In genomic region chr10:61906226-61906625, GRCm38 (mm10) we compare ENCODE assay signal across 7 mouse cellular contexts.
DNase-seq lines count a peak whose midpoint lies in the region; ATAC-seq and TF ChIP-seq lines count a peak whose summit lies in the region.

No protein-coding gene starts in this region.

- H3K4me2 ChIP-seq in midbrain, postnatal 0 days (ENCODE audit: low read depth, low read length, poor library complexity, severe bottlenecking) = no peak overlapping the region
- no peak overlapping the region for H3K4me2 ChIP-seq in midbrain, embryonic 16.5 days (ENCODE audit: low read length)
- H3K4me2 ChIP-seq in stomach, postnatal 0 days (replicated peaks; ENCODE audit: low read depth) = no peak overlapping the region

- peak; percentile 41 for TF ChIP-seq CTCF in midbrain, postnatal 0 days (IDR thresholded peaks at IDR 0.05)
- peak; percentile 56 for TF ChIP-seq CTCF in stomach, postnatal 0 days (IDR thresholded peaks at IDR 0.05; ENCODE audit: low read depth)

- H3K9ac ChIP-seq in midbrain, postnatal 0 days (replicated peaks; ENCODE audit: low read length, poor library complexity, severe bottlenecking) = no peak overlapping the region
- no peak overlapping the region for H3K9ac ChIP-seq in midbrain, embryonic 16.5 days (ENCODE audit: low read depth, low read length)
- no peak overlapping the region for H3K9ac ChIP-seq in stomach, postnatal 0 days (ENCODE audit: low read length)

- no peak for ATAC-seq in midbrain, postnatal 0 days (ENCODE audit: low FRiP score)
- no peak for ATAC-seq in midbrain, embryonic 16.5 days
- ATAC-seq in hematopoietic stem cell, adult 5-6 weeks (replicated peaks in 1 of 2; ENCODE audit: insufficient read depth in 1 of 2, low FRiP score in 2 of 2, low TSS enrichment in 1 of 2, low read depth in 1 of 2, poor library complexity in 2 of 2, severe bottlenecking in 2 of 2) = peak; percentile 32 to 49; a peak in 3 of 4 replicates
- no peak for ATAC-seq in stomach, postnatal 0 days (ENCODE audit: low FRiP score, low TSS enrichment)

- no peak overlapping the region for H3K4me3 ChIP-seq in midbrain, postnatal 0 days (ENCODE audit: low read depth, low read length)
- H3K4me3 ChIP-seq in midbrain, embryonic 16.5 days (ENCODE audit: low read depth, low read length) = no peak overlapping the region
- no peak overlapping the region for H3K4me3 ChIP-seq in stomach, postnatal 0 days (ENCODE audit: low read depth, low read length)

- H3K9me3 ChIP-seq in midbrain, postnatal 0 days (ENCODE audit: low read length) = no peaks in the 10 kb centered on the region
- H3K9me3 ChIP-seq in midbrain, embryonic 16.5 days (replicated peaks; ENCODE audit: control insufficient read depth, low read length, poor library complexity, severe bottlenecking) = no peaks in the 10 kb centered on the region; the same call in 1 of the 2 replicates
- H3K9me3 ChIP-seq in stomach, postnatal 0 days (ENCODE audit: control insufficient read depth, low read length) = no peaks in the 10 kb centered on the region

- WGBS in midbrain, postnatal 0 days = 49% methylated on average over 5 of the region's 5 CpGs
- WGBS in midbrain, embryonic 16.5 days = 46% methylated on average over 5 of the region's 5 CpGs
- WGBS in stomach, postnatal 0 days = 38% methylated on average over 5 of the region's 5 CpGs

- DNase-seq in midbrain, postnatal 0 days (ENCODE audit: low spot score) = peak; percentile 15
- DNase-seq in gastrocnemius, adult 18-20 months (ENCODE audit: low spot score) = peak; percentile 73
- DNase-seq in stomach, postnatal 0 days (ENCODE audit: low spot score) = peak; percentile 33
- no peak for DNase-seq in ovary, adult 18-20 months (ENCODE audit: low spot score)
- DNase-seq in urinary bladder, postnatal 14 days (ENCODE audit: low spot score) = no peak

- no peaks in the 10 kb centered on the region for H3K36me3 ChIP-seq in midbrain, postnatal 0 days (ENCODE audit: insufficient read depth, low read length)
- H3K36me3 ChIP-seq in midbrain, embryonic 16.5 days (ENCODE audit: control insufficient read depth, insufficient read depth, low read length) = no peaks in the 10 kb centered on the region
- H3K36me3 ChIP-seq in stomach, postnatal 0 days (ENCODE audit: control insufficient read depth, insufficient read depth, low read length) = no peaks in the 10 kb centered on the region

- no peaks in the 10 kb centered on the region for H3K27me3 ChIP-seq in midbrain, postnatal 0 days (ENCODE audit: insufficient read depth, low read length)
- H3K27me3 ChIP-seq in midbrain, embryonic 16.5 days (ENCODE audit: control insufficient read depth, insufficient read depth, low read depth, low read length) = no peaks in the 10 kb centered on the region
- H3K27me3 ChIP-seq in stomach, postnatal 0 days (ENCODE audit: control insufficient read depth, insufficient read depth, low read length) = no peaks in the 10 kb centered on the region

- TF ChIP-seq EP300 in stomach, postnatal 0 days (optimal IDR thresholded peaks at IDR 0.05) = no peak

- no peak overlapping the region for H3K27ac ChIP-seq in midbrain, postnatal 0 days (ENCODE audit: low read depth, low read length)
- H3K27ac ChIP-seq in midbrain, embryonic 16.5 days (ENCODE audit: low read length) = no peak overlapping the region
- no peak overlapping the region for H3K27ac ChIP-seq in stomach, postnatal 0 days (replicated peaks)

- H3K4me1 ChIP-seq in midbrain, postnatal 0 days (ENCODE audit: insufficient read depth, low read length) = no peaks in the 10 kb centered on the region
- no peaks in the 10 kb centered on the region for H3K4me1 ChIP-seq in midbrain, embryonic 16.5 days (ENCODE audit: control insufficient read depth, insufficient read depth, low read length)
- no peaks in the 10 kb centered on the region for H3K4me1 ChIP-seq in stomach, postnatal 0 days (replicated peaks; ENCODE audit: control insufficient read depth, insufficient read depth)

Comparison
In these comparisons a context has a peak if more than half of its experiments do, and no peak if none do; other contexts are left out.
1. ATAC-seq: peak in hematopoietic stem cell, adult 5-6 weeks (2 of 2); none in midbrain, postnatal 0 days (single experiment), midbrain, embryonic 16.5 days (single experiment) and stomach, postnatal 0 days (single experiment).
2. DNase-seq: peak in midbrain, postnatal 0 days (single experiment), gastrocnemius, adult 18-20 months (single experiment) and stomach, postnatal 0 days (single experiment); none in ovary, adult 18-20 months (single experiment) and urinary bladder, postnatal 14 days (single experiment).